Comparison of ENCODE assay signal across 8 mouse cellular contexts in genomic region chr3:38886061-38886821, GRCm38 (mm10). TPM values are rescaled to one million over a fixed set of nuclear protein-coding genes. Genes with fewer than 3 reads are reported as not detected.
DNase-seq lines count a peak whose midpoint lies in the region; ATAC-seq lines count a peak whose summit lies in the region.

No protein-coding gene starts in this region.

- ATAC-seq in forebrain, embryonic 13.5 days, result peak; percentile 42
- peak; percentile 11; the same call in 1 of the 2 replicates for ATAC-seq in limb, embryonic 13.5 days (ENCODE audit: low FRiP score, low read depth)
- peak; percentile 28 for ATAC-seq in neural tube, embryonic 14.5 days (ENCODE audit: low read depth)

- DNase-seq in left cerebral cortex, adult 18-20 months (ENCODE audit: low spot score in 2 of 2), result peak; percentile 18 to 42
- no peak for DNase-seq in left cerebral cortex, postnatal 14 days (ENCODE audit: low spot score in 2 of 2)
- DNase-seq in ZHBTc4 (ENCODE audit: low read depth, low spot score), result peak; percentile 64
- peak; percentile 50 for DNase-seq in heart, postnatal 4 days
- DNase-seq in spleen, postnatal 14 days (ENCODE audit: low spot score in 2 of 2), result no peak

- peaks cover 48% of the 10 kb centered on the region for H3K4me1 ChIP-seq in forebrain, embryonic 13.5 days
- H3K4me1 ChIP-seq in limb, embryonic 13.5 days, result peaks cover 43% of the 10 kb centered on the region
- peaks cover 17% of the 10 kb centered on the region; the same call in 1 of the 2 replicates for H3K4me1 ChIP-seq in neural tube, embryonic 14.5 days (ENCODE audit: control insufficient read depth, insufficient read depth, low read length)

- peak overlapping the region; percentile 96 for H3K27ac ChIP-seq in forebrain, embryonic 13.5 days
- peak overlapping the region; percentile 96 for H3K27ac ChIP-seq in limb, embryonic 13.5 days
- H3K27ac ChIP-seq in neural tube, embryonic 14.5 days (ENCODE audit: low read depth, low read length), result peak overlapping the region; percentile 95

- H3K9ac ChIP-seq in forebrain, embryonic 13.5 days, result peak overlapping the region; percentile 90
- H3K9ac ChIP-seq in limb, embryonic 13.5 days, result peak overlapping the region; percentile 92
- H3K9ac ChIP-seq in neural tube, embryonic 14.5 days (replicated peaks; ENCODE audit: low read depth, low read length), result peak overlapping the region; percentile 94

- peaks cover 27% of the 10 kb centered on the region for H3K36me3 ChIP-seq in forebrain, embryonic 13.5 days (ENCODE audit: poor library complexity, severe bottlenecking)
- H3K36me3 ChIP-seq in limb, embryonic 13.5 days, result peaks cover 35% of the 10 kb centered on the region
- peaks cover 9% of the 10 kb centered on the region; the same call in 1 of the 2 replicates for H3K36me3 ChIP-seq in neural tube, embryonic 14.5 days (ENCODE audit: control insufficient read depth, insufficient read depth, low read length)

- H3K4me2 ChIP-seq in forebrain, embryonic 13.5 days, result peak overlapping the region; percentile 98
- peak overlapping the region; percentile 96 for H3K4me2 ChIP-seq in limb, embryonic 13.5 days (replicated peaks)
- peak overlapping the region; percentile 80 for H3K4me2 ChIP-seq in neural tube, embryonic 14.5 days (ENCODE audit: low read depth, low read length)

- intact Hi-C loops in left cerebral cortex, postnatal 14 days (cut with DNase I), result loop anchor here (5.0 to 10.0 kb wide), 5 partner anchors 101 to 1859 kb away; partner anchors contain the start of gene Hspa4l

- peak overlapping the region; percentile 85 for H3K4me3 ChIP-seq in forebrain, embryonic 13.5 days
- peak overlapping the region; percentile 73 for H3K4me3 ChIP-seq in limb, embryonic 13.5 days
- peak overlapping the region; percentile 97 for H3K4me3 ChIP-seq in neural tube, embryonic 14.5 days (ENCODE audit: low read depth, low read length)

- H3K27me3 ChIP-seq in forebrain, embryonic 13.5 days, result no peaks in the 10 kb centered on the region
- H3K27me3 ChIP-seq in limb, embryonic 13.5 days, result no peaks in the 10 kb centered on the region
- no peaks in the 10 kb centered on the region for H3K27me3 ChIP-seq in neural tube, embryonic 14.5 days (ENCODE audit: control insufficient read depth, insufficient read depth, low read length)

- no peaks in the 10 kb centered on the region for H3K9me3 ChIP-seq in forebrain, embryonic 13.5 days (replicated peaks)
- H3K9me3 ChIP-seq in limb, embryonic 13.5 days, result no peaks in the 10 kb centered on the region
- no peaks in the 10 kb centered on the region for H3K9me3 ChIP-seq in neural tube, embryonic 14.5 days (ENCODE audit: control insufficient read depth, low read length)

- under 1% methylated on average over 60 of the region's 60 CpGs for WGBS in forebrain, embryonic 13.5 days
- under 1% methylated on average over 60 of the region's 60 CpGs for WGBS in limb, embryonic 13.5 days
- WGBS in neural tube, embryonic 14.5 days, result under 1% methylated on average over 60 of the region's 60 CpGs

RNA-seq across cellular contexts. Expression of gene Fat4, which starts 0.5 kb away (rescaled TPM):
- total RNA-seq in left cerebral cortex, adult 18-20 months (2021), result 10 to 100 TPM in 1 of 2 experiments, 1 to 10 TPM in 1; 9.8 to 10.2 TPM
- total RNA-seq in left cerebral cortex, postnatal 14 days (2021), result 10 to 100 TPM; 18.8 to 20.7 TPM
- 9.7 TPM in 2 replicates for polyA plus RNA-seq in forebrain, embryonic 13.5 days (2015; fragmentation: Nextera tagmentation; extraction: Ambion mirVana)
- total RNA-seq in heart, postnatal 4 days (2021), result 10 to 100 TPM; 19.5 to 20.4 TPM
- polyA plus RNA-seq in limb, embryonic 13.5 days (2015; fragmentation: Nextera tagmentation; extraction: Ambion mirVana), result 14.2 and 14.3 TPM in 2 replicates
- polyA plus RNA-seq in neural tube, embryonic 14.5 days (2014; fragmentation: Nextera tagmentation; extraction: Ambion mirVana), result 27.8 and 31.1 TPM in 2 replicates

Comparison
In these comparisons a context has a peak if more than half of its experiments do, and no peak if none do; other contexts are left out.
1. DNase-seq: peak in left cerebral cortex, adult 18-20 months (2 of 2), ZHBTc4 (single experiment) and heart, postnatal 4 days (single experiment); none in left cerebral cortex, postnatal 14 days (0 of 2) and spleen, postnatal 14 days (0 of 2).
2. Peak in every context shown above with its lines, with median percentiles within 50 percentile points of each other: ATAC-seq, H3K27ac ChIP-seq, H3K4me2 ChIP-seq, H3K4me3 ChIP-seq and H3K9ac ChIP-seq.